Mouse (Mus musculus) megakaryocyte, embryonic 14.5 days (primary cell): ENCODE data around the gene Glipr1l2. TPM values are rescaled to one million over a fixed set of nuclear protein-coding genes. Genes with fewer than 3 reads are reported as not detected.
"Not testable (repeated sequence)": the region's sequence is repeated elsewhere in the genome, so short reads cannot be mapped to it uniquely, and the experiment has no call there.

Experiments
- H3K27me3 ChIP-seq: replicated peaks from 2 replicates; pipeline ENCODE3; 2012; ENCODE audit warnings: inconsistent platforms
- H3K36me3 ChIP-seq: replicated peaks from 2 replicates; pipeline ENCODE3; 2012; ENCODE audit warnings: low read length, inconsistent platforms, mixed read lengths
- H3K4me1 ChIP-seq: 2 replicates; pipeline ENCODE4 v1.6.1; 2012; ENCODE audit warnings: inconsistent platforms
- H3K4me3 ChIP-seq: replicated peaks from 2 replicates; pipeline ENCODE3; 2012; ENCODE audit warnings: moderate library complexity, mild to moderate bottlenecking, inconsistent platforms
- H3K9me3 ChIP-seq: 2 replicates; pipeline ENCODE4 v1.6.1; 2012; ENCODE audit warnings: inconsistent platforms
- FLI1 ChIP-seq: IDR thresholded peaks from 2 replicates; pipeline ENCODE4 v1.6.1; 2012; ENCODE audit warnings: low read length, inconsistent platforms, mixed read lengths
- GATA1 ChIP-seq: IDR thresholded peaks from 3 replicates; pipeline ENCODE4 v1.6.1; 2012; ENCODE audit warnings: mixed read lengths, low read length, inconsistent platforms, borderline replicate concordance
- polyA plus RNA-seq: library from polyadenylated mRNA; stranded (reverse); fragments of >175 nt; gene quantifications from 2 replicates; pipeline ENCODE4 v1.2.3, GENCODE M21; 2012; ENCODE audit warnings: low replicate concordance; ENCODE audit not compliant: insufficient read depth

The Glipr1l2 gene
- polyA plus RNA-seq = not detected in 2 replicates

- H3K27me3 ChIP-seq = no peaks in the 10 kb centered on the region
- no peaks in the 10 kb centered on the region for H3K4me1 ChIP-seq
- no peak within 1 kb of the TSS for H3K4me3 ChIP-seq
- H3K36me3 ChIP-seq = no peaks in the 10 kb centered on the region
- no peaks in the 10 kb centered on the region for H3K9me3 ChIP-seq
- TF ChIP-seq FLI1 (no peak), GATA1 (no peak)
Measured at GRCm38 (mm10) chr10:112083157-112083556, at the start of gene Glipr1l2. Gene Glipr1l2 (plus strand): TSS chr10:112083354.

- not testable (repeated sequence) for H3K27me3 ChIP-seq, H3K4me3 ChIP-seq, H3K9me3 ChIP-seq, H3K4me1 ChIP-seq, H3K36me3 ChIP-seq
Measured at GRCm38 (mm10) chr10:112043523-112043922, 39.6 kb upstream of the Glipr1l2 start.

- not testable (repeated sequence) for H3K9me3 ChIP-seq, H3K36me3 ChIP-seq, H3K4me1 ChIP-seq, H3K4me3 ChIP-seq, H3K27me3 ChIP-seq
Measured at GRCm38 (mm10) chr10:112044283-112044682, 38.9 kb upstream of the Glipr1l2 start.

DNA sequence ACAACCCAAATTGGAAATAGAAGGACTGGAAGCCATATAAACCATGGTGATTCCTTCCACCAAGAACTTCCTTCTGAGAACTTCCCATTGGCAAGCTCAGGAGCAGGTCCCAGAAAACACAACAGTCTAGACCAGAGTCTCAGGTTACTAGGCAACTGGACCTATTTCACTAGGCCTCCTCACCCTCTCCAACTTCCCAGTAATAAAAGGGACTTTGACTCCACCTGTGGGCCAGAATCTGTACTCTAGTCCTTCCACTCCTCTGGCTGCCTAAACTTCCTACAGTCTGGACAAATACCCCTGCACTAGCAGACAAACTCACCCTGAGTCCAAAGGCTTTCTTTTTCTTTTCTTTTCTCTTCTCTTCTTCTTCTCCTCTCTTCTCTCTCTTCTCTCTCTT lies 31.9 kb upstream of the Glipr1l2 start:
- TF ChIP-seq GATA1 = no peak
- TF ChIP-seq FLI1 = no peak
- Histone ChIP-seq H3K36me3 (no peaks in the 10 kb centered on the region), H3K9me3 (no peaks in the 10 kb centered on the region), H3K4me1 (no peaks in the 10 kb centered on the region), H3K27me3 (no peaks in the 10 kb centered on the region), H3K4me3 (no peak overlapping the region)

GRCm38 (mm10) chr10:112051956-112052355 lies 31.2 kb upstream of the Glipr1l2 start:
- H3K27me3 ChIP-seq, H3K9me3 ChIP-seq, H3K4me1 ChIP-seq, H3K4me3 ChIP-seq, H3K36me3 ChIP-seq: not testable (repeated sequence)

- TF ChIP-seq GATA1 (no peak), FLI1 (no peak)
Measured at GRCm38 (mm10) chr10:112059702-112060582, 23.2 kb upstream of the Glipr1l2 start, which contains the start of gene Glipr1l1. Gene Glipr1l1 (plus strand): TSS chr10:112060189.

GRCm38 (mm10) chr10:112060583-112060934 lies 22.6 kb upstream of the Glipr1l2 start:
- H3K9me3 ChIP-seq, H3K4me3 ChIP-seq, H3K36me3 ChIP-seq, H3K27me3 ChIP-seq, H3K4me1 ChIP-seq: not testable (repeated sequence)

More at GRCm38 (mm10) chr10:112059702-112060582, 23.2 kb upstream of the Glipr1l2 start, which contains the start of gene Glipr1l1:
- no peaks in the 10 kb centered on the region for H3K36me3 ChIP-seq
- H3K4me3 ChIP-seq = no peak within 1 kb of the TSS
- no peaks in the 10 kb centered on the region for H3K9me3 ChIP-seq
- H3K4me1 ChIP-seq = no peaks in the 10 kb centered on the region
- no peaks in the 10 kb centered on the region for H3K27me3 ChIP-seq

- Histone ChIP-seq H3K36me3 (no peaks in the 10 kb centered on the region), H3K9me3 (no peaks in the 10 kb centered on the region), H3K4me3 (no peak overlapping the region), H3K27me3 (no peaks in the 10 kb centered on the region), H3K4me1 (no peaks in the 10 kb centered on the region)
- no peak for TF ChIP-seq FLI1
- TF ChIP-seq GATA1 = no peak
Measured at GRCm38 (mm10) chr10:112080044-112080443, 3.1 kb upstream of the Glipr1l2 start.

GRCm38 (mm10) chr10:112105785-112106184 lies 22.6 kb downstream of the Glipr1l2 start:
- H3K27me3 ChIP-seq, H3K36me3 ChIP-seq: not testable (repeated sequence)

DNA sequence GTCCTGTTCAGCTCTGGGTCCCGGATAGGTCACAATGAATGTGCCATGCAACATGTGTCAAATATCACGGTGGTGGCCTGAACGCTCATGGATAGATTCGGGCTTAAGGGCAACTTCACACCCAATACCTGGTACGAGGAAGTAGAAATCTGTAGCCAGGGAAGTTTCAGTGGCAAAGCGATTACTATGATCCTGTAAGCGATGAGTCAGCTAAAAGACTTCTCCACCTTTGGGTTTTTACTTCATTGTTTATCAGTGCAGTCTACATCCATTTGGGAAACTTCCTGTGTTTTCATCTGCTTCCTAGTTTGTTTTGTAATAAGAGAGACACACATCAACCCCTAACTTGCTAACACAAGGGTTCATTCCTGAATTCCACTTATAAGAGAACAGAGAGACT lies 27.2 kb downstream of the Glipr1l2 start:
- Histone ChIP-seq H3K9me3 (no peaks in the 10 kb centered on the region), H3K36me3 (no peaks in the 10 kb centered on the region), H3K4me3 (no peak overlapping the region), H3K27me3 (no peaks in the 10 kb centered on the region), H3K4me1 (no peaks in the 10 kb centered on the region)
- no peak for TF ChIP-seq FLI1
- no peak for TF ChIP-seq GATA1

More at GRCm38 (mm10) chr10:112105785-112106184, 22.6 kb downstream of the Glipr1l2 start:
- not testable (repeated sequence) for H3K9me3 ChIP-seq, H3K4me3 ChIP-seq, H3K4me1 ChIP-seq

- not testable (repeated sequence) for H3K4me1 ChIP-seq, H3K4me3 ChIP-seq, H3K9me3 ChIP-seq, H3K36me3 ChIP-seq, H3K27me3 ChIP-seq
Measured at GRCm38 (mm10) chr10:112125090-112125489, 41.9 kb downstream of the Glipr1l2 start.

DNA sequence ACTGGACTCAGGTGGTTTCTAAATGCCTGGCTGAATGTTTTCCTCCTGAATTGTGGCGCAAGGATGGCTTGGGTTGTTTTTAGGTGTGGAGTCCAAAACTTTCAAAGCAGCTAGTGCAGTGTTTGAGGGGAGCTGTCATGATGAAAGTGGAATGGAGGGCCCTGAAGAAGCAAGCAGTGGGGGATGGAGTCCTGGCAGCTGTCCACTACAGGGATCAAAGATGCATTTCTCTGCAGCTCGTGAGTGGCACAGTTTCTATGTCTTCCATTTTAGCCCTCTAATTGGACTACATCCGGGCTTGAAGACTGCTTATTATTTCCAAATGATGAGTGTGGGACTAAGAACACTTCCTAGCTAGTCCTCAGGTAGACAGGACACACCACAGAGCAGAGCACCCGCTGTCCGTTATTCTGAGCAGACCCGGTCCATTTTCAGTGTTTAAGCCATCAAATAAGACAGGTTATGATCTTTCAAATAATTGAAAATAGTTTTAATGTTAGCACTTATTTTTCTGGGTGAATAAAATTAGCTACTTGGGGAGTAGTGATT lies 44.6 kb downstream of the Glipr1l2 start:
- not testable (repeated sequence) for H3K9me3 ChIP-seq, H3K27me3 ChIP-seq, H3K36me3 ChIP-seq

More for the DNA sequence above, 44.6 kb downstream of the Glipr1l2 start:
- H3K4me1 ChIP-seq, H3K4me3 ChIP-seq: not testable (repeated sequence)
